Mouse (Mus musculus) liver, adult 10 weeks (tissue): Measurements from ENCODE around the gene Morn1. TPM values are rescaled to one million over a fixed set of nuclear protein-coding genes. Genes with fewer than 3 reads are reported as not detected.

Experiments
- polyA plus RNA-seq: library from polyadenylated mRNA; stranded (reverse); fragments of 350-450 nt; fragmentation: Illumina TruSeq; extraction: RNeasy Lipid Tissue Mini Kit (QIAGEN cat#74804); gene quantifications from one replicate; pipeline ENCODE4 v1.2.3, GENCODE M21; 2014; ENCODE audit warnings: low read depth, low replicate concordance

The Morn1 gene
- polyA plus RNA-seq = 0.72 TPM

DNA sequence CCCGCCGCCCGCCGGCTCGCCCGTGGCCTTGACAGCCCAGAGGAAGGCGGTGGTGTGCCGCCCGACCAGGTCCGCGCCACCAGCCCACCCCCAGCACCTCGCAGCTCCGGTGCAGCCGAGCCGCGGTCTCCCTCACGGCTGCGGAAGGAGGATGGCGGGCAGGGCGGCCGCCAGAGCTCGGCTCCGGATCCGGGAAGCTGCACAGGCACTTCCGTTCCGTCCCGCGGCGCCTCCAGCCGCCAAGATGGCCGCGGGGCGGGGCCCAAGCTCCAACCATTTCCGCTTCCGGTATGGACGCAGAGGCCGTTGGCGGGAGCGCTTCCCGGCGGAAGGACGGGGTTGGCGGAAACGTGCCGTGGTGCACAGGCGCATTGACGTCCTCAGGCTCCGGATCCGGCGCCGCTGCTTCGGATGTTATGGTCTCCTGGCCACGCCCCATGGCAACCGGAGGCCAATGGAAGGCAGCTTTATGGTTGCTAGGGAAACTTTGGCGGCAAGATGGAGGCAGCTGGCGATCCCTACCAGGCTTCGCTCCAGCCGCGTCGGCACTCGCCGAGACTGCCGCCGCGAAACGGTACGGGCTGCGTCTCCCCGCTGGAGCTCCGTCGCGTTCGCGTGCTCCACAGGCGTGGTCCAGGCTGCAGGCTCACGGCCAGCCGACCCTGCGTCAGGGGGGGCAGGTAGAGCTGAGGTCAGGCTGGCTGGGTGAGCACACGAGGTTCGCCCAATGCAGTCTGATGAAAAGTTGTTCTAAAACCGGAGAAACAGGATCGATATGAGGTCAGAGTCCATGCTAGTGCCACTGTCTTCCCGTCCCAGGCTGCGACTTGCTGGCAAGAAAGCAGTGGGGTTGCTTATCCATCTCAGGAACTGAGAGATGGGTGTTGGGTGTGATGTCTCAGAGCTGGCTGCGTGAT is at the start of gene Morn1, which contains the start of gene Rer1:
Gene Morn1 (plus strand): TSS at position 470 of the 917 bp plus-strand sequence.
Gene Rer1 (minus strand): TSS at position 275 of the 917 bp plus-strand sequence.

DNA sequence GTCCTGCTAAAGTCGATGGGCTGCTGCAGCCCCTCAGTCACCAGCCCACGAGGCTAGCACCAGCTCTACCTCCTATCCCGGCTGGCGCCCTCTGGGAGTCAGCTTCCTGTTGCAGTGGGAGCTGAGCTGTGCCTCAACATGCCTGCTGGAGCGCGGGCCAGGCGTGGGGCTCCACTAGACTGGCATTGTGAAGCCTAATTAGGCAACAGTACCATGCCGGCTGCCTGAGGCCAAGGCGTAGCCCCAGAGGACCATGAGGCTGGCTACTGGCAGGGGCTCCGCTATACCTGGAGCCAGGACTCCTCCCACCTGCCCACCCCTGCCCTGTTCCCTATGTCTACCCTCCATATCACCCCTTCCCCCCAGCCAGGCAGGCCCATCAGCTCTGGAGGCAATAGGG is 29.7 kb upstream of the Morn1 start, which contains the start of gene Plch2:
Gene Plch2 (minus strand): TSS at position 61 of the 400 bp plus-strand sequence.

DNA sequence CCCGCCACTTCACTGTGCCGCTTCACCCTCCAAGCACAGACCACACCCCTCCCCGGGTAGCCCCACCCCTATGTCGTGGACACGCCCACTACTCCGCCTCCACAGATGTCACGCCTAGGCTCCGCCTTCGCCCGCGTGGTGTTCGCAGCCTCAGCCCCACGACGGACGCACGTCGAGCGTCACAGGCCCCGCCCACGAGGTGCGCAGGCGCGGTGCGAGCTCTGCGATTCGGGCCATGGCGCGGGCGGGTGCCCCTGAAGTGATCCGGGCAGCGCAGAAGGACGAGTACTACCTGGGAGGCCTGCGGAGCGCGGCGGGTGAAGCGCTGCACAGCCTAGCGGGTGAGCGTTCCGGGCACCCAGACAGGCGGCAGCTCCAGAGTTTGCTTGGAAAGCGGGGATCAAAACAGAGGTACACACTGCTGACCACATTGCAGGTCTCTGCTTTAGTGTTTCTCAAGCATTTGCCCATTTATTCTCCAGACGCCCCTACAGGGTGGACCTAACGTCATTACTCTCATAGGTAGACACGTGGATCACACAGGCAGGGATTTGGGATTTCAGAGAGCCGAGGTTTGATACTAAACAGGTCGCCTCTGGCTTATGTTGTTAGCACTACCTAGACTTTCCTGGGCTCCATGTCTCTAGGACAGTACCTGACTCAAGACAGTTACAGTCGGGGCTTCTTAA is 19.4 kb upstream of the Morn1 start, which contains the start of gene Pex10:
Gene Pex10 (plus strand): TSS at position 183 of the 689 bp plus-strand sequence.

Other genes starting within 250 kb of the Morn1 start
- gene Ttc34, start 249.1 kb upstream of the Morn1 start, polyA plus RNA-seq = not detected
- gene Mmel1, start 217.0 kb upstream of the Morn1 start, polyA plus RNA-seq = not detected
- gene Fam213b, start 187.4 kb upstream of the Morn1 start, polyA plus RNA-seq = 0.48 TPM
- not detected for gene Tnfrsf14, start 158.0 kb upstream of the Morn1 start, polyA plus RNA-seq
- gene Hes5, start 125.7 kb upstream of the Morn1 start, polyA plus RNA-seq = not detected
- gene Pank4, start 122.5 kb upstream of the Morn1 start, polyA plus RNA-seq = 2.6 TPM
- gene Plch2, start 29.8 kb upstream of the Morn1 start, polyA plus RNA-seq = not detected
- 2.8 TPM for gene Pex10, start 19.6 kb upstream of the Morn1 start, polyA plus RNA-seq
- gene Rer1, start 195 bp upstream of the Morn1 start, polyA plus RNA-seq = 151 TPM
- gene Ski, start 136.0 kb downstream of the Morn1 start, polyA plus RNA-seq = 15.2 TPM
- gene Faap20, start 163.2 kb downstream of the Morn1 start, polyA plus RNA-seq = 1.6 TPM